Mouse (Mus musculus) skeletal muscle tissue, adult 2 months (tissue): ENCODE measurements at regions not wholly inside any gene's neighbourhood (a gene's known extent, or its start where the extent isn't known, plus 50 kb on each side); places are given as distances from the start of the nearest gene placed in this dataset.
"Not testable (repeated sequence)": the region's sequence is repeated elsewhere in the genome, so short reads cannot be mapped to it uniquely, and the experiment has no call there.

ENCODE experiments used
- DNase-seq: peaks from one replicate; pipeline ENCODE4 v3.0.0-alpha.2; 2012; ENCODE audit warnings: low read depth, low spot score

GRCm38 (mm10) chr14:9492228-9492627, 826.2 kb upstream of the 4930452B06Rik start:
- DNase-seq = no peak

GRCm38 (mm10) chr14:9488585-9488984, 822.5 kb upstream of the 4930452B06Rik start:
- no peak for DNase-seq

- DNase-seq = no peak
Measured at GRCm38 (mm10) chr14:9478981-9479380, 812.9 kb upstream of the 4930452B06Rik start.

- peak; percentile 67 for DNase-seq
Measured at GRCm38 (mm10) chr14:9475169-9475568, 809.1 kb upstream of the 4930452B06Rik start.

GRCm38 (mm10) chr14:9469686-9470085, 803.6 kb upstream of the 4930452B06Rik start:
- no peak for DNase-seq

GRCm38 (mm10) chr14:9468654-9469053, 802.6 kb upstream of the 4930452B06Rik start:
- DNase-seq = no peak

GRCm38 (mm10) chr14:9467690-9468458, 801.8 kb upstream of the 4930452B06Rik start:
- no peak for DNase-seq

GRCm38 (mm10) chr14:9460006-9460405, 794.0 kb upstream of the 4930452B06Rik start:
- no peak for DNase-seq

- no peak for DNase-seq
Measured at GRCm38 (mm10) chr14:9458856-9459255, 792.8 kb upstream of the 4930452B06Rik start.

- DNase-seq = no peak
Measured at GRCm38 (mm10) chr14:9457801-9458495, 791.9 kb upstream of the 4930452B06Rik start.

- DNase-seq = no peak
Measured at GRCm38 (mm10) chr14:9455986-9456385, 789.9 kb upstream of the 4930452B06Rik start.

- peak; percentile 42 for DNase-seq
Measured at GRCm38 (mm10) chr14:9449942-9450341, 783.9 kb upstream of the 4930452B06Rik start.

GRCm38 (mm10) chr14:9437896-9438295, 771.9 kb upstream of the 4930452B06Rik start:
- DNase-seq = no peak

GRCm38 (mm10) chr14:9435136-9435535, 769.1 kb upstream of the 4930452B06Rik start:
- no peak for DNase-seq

GRCm38 (mm10) chr14:9433081-9433590, 767.1 kb upstream of the 4930452B06Rik start:
- DNase-seq = no peak

GRCm38 (mm10) chr14:9431798-9432197, 765.8 kb upstream of the 4930452B06Rik start:
- no peak for DNase-seq

GRCm38 (mm10) chr14:9411822-9412403, 745.9 kb upstream of the 4930452B06Rik start:
- DNase-seq = peak; percentile 5

- DNase-seq = no peak
Measured at GRCm38 (mm10) chr14:9403688-9404087, 737.6 kb upstream of the 4930452B06Rik start.

GRCm38 (mm10) chr14:9400861-9401260, 734.8 kb upstream of the 4930452B06Rik start:
- DNase-seq = no peak

- DNase-seq = peak; percentile 76
Measured at GRCm38 (mm10) chr14:9393271-9393771, 727.3 kb upstream of the 4930452B06Rik start.

GRCm38 (mm10) chr14:9389878-9390536, 724.0 kb upstream of the 4930452B06Rik start:
- not testable (repeated sequence) for DNase-seq

- peak; percentile 2 for DNase-seq
Measured at GRCm38 (mm10) chr14:9389180-9389579, 723.1 kb upstream of the 4930452B06Rik start.
